Mouse (Mus musculus): ENCODE measurements at regions not wholly inside any gene's neighbourhood (a gene's known extent, or its start where the extent isn't known, plus 50 kb on each side); places are given as distances from the start of the nearest gene placed in this dataset.

GRCm38 (mm10) chr9:67115991-67116390, 66.8 kb upstream of the Tpm1 start:
- Histone ChIP-seq H3K27me3 (ENCODE audit: control insufficient read depth, insufficient read depth, insufficient read length) (no peaks in the 10 kb centered on the region), H3K4me3 (no peak overlapping the region), H3K79me2 (ENCODE audit: control insufficient read depth, insufficient read depth) (no peaks in the 10 kb centered on the region), H3K4me2 (ENCODE audit: low read depth) (peak overlapping the region; percentile 39), H3K36me3 (ENCODE audit: control insufficient read depth, insufficient read depth) (no peaks in the 10 kb centered on the region), H3ac (ENCODE audit: control insufficient read depth, insufficient read length) (no peak overlapping the region)
- TF ChIP-seq POLR2A (IDR thresholded peaks at IDR 0.05; ENCODE audit: insufficient read length, low read depth) (no peak), POLR2AphosphoS2 (IDR thresholded peaks at IDR 0.05; ENCODE audit: insufficient read length, low read depth) (no peak), MAX (IDR thresholded peaks at IDR 0.05; ENCODE audit: low read depth) (no peak), TCF3 (IDR thresholded peaks at IDR 0.05; ENCODE audit: insufficient read length, low read depth) (no peak), TCF12 (IDR thresholded peaks at IDR 0.05; ENCODE audit: insufficient read depth, poor library complexity, severe bottlenecking) (no peak), USF1 (IDR thresholded peaks at IDR 0.05; ENCODE audit: low read depth) (no peak), SRF (IDR thresholded peaks at IDR 0.05; ENCODE audit: control insufficient read depth, insufficient read length, low read depth) (no peak), CEBPB (IDR thresholded peaks at IDR 0.05; ENCODE audit: insufficient read depth, poor library complexity, severe bottlenecking) (no peak), MYOD1 (IDR thresholded peaks at IDR 0.05; ENCODE audit: control insufficient read depth in 1 of 3, insufficient read length in 2 of 3, low read depth in 2 of 3) (no peak)

- Histone ChIP-seq H3K36me3 (ENCODE audit: control insufficient read depth, insufficient read depth) (no peaks in the 10 kb centered on the region), H3K79me2 (ENCODE audit: control insufficient read depth, insufficient read depth) (no peaks in the 10 kb centered on the region), H3K27me3 (ENCODE audit: control insufficient read depth, insufficient read depth, insufficient read length) (no peaks in the 10 kb centered on the region), H3K4me3 (no peak overlapping the region), H3ac (ENCODE audit: control insufficient read depth, insufficient read length) (no peak overlapping the region), H3K4me2 (ENCODE audit: low read depth) (no peak overlapping the region)
- TF ChIP-seq MAX (IDR thresholded peaks at IDR 0.05; ENCODE audit: low read depth) (no peak), REST (IDR thresholded peaks at IDR 0.05; ENCODE audit: insufficient read depth, insufficient read length) (no peak), MYOG (IDR thresholded peaks at IDR 0.05; ENCODE audit: control insufficient read depth in 1 of 3, insufficient read depth in 1 of 3, insufficient read length in 2 of 3, low read depth in 2 of 3) (peak; percentile 69 to 89 (median 74)), POLR2A (IDR thresholded peaks at IDR 0.05; ENCODE audit: insufficient read length, low read depth) (no peak), TCF12 (IDR thresholded peaks at IDR 0.05; ENCODE audit: insufficient read depth, poor library complexity, severe bottlenecking) (peak; percentile 75), TCF3 (IDR thresholded peaks at IDR 0.05; ENCODE audit: insufficient read length, low read depth) (peak; percentile 60), MYOD1 (IDR thresholded peaks at IDR 0.05; ENCODE audit: control insufficient read depth in 1 of 3, insufficient read length in 2 of 3, low read depth in 2 of 3) (peak; percentile 95 to 98 (median 97))
These were observed 64.9 kb upstream of the Tpm1 start for GRCm38 (mm10) chr9:67114099-67114498.

- TF ChIP-seq CEBPB (IDR thresholded peaks at IDR 0.05; ENCODE audit: insufficient read depth, poor library complexity, severe bottlenecking) = 0 out of 2 replicates have a peak, but pooled peaks have one; percentile 32
- TF ChIP-seq MAX (IDR thresholded peaks at IDR 0.05; ENCODE audit: low read depth) = no peak
- no peak for TF ChIP-seq SRF (IDR thresholded peaks at IDR 0.05; ENCODE audit: control insufficient read depth, insufficient read length, low read depth)
- H3K4me2 ChIP-seq (ENCODE audit: low read depth) = no peak overlapping the region
- H3K36me3 ChIP-seq (ENCODE audit: control insufficient read depth, insufficient read depth) = no peaks in the 10 kb centered on the region
- no peak overlapping the region for H3K4me3 ChIP-seq
- no peak overlapping the region for H3ac ChIP-seq (ENCODE audit: control insufficient read depth, insufficient read length)
- no peaks in the 10 kb centered on the region for H3K27me3 ChIP-seq (ENCODE audit: control insufficient read depth, insufficient read depth, insufficient read length)
- no peaks in the 10 kb centered on the region for H3K79me2 ChIP-seq (ENCODE audit: control insufficient read depth, insufficient read depth)
These were observed 62.8 kb upstream of the Tpm1 start for GRCm38 (mm10) chr9:67111836-67112584.

- Histone ChIP-seq H3K4me3 (no peak overlapping the region), H3K4me2 (ENCODE audit: low read depth) (no peak overlapping the region), H3K79me2 (ENCODE audit: control insufficient read depth, insufficient read depth) (no peaks in the 10 kb centered on the region), H3K27me3 (ENCODE audit: control insufficient read depth, insufficient read depth, insufficient read length) (no peaks in the 10 kb centered on the region), H3ac (ENCODE audit: control insufficient read depth, insufficient read length) (no peak overlapping the region), H3K36me3 (ENCODE audit: control insufficient read depth, insufficient read depth) (no peaks in the 10 kb centered on the region)
- TF ChIP-seq USF1 (IDR thresholded peaks at IDR 0.05; ENCODE audit: low read depth) = no peak
- no peak for TF ChIP-seq MYOD1 (IDR thresholded peaks at IDR 0.05; ENCODE audit: control insufficient read depth in 1 of 3, insufficient read length in 2 of 3, low read depth in 2 of 3)
- no peak for TF ChIP-seq MYOG (IDR thresholded peaks at IDR 0.05; ENCODE audit: control insufficient read depth in 1 of 3, insufficient read depth in 1 of 3, insufficient read length in 2 of 3, low read depth in 2 of 3)
- no peak for TF ChIP-seq CEBPB (IDR thresholded peaks at IDR 0.05; ENCODE audit: insufficient read depth, poor library complexity, severe bottlenecking)
- TF ChIP-seq E2F4 (IDR thresholded peaks at IDR 0.05; ENCODE audit: insufficient read depth) = no peak
- no peak for TF ChIP-seq TCF12 (IDR thresholded peaks at IDR 0.05; ENCODE audit: insufficient read depth, poor library complexity, severe bottlenecking)
- no peak for TF ChIP-seq MAX (IDR thresholded peaks at IDR 0.05; ENCODE audit: low read depth)
- TF ChIP-seq POLR2AphosphoS2 (IDR thresholded peaks at IDR 0.05; ENCODE audit: insufficient read length, low read depth) = no peak
These were observed 58.7 kb upstream of the Tpm1 start for GRCm38 (mm10) chr9:67107938-67108337.

GRCm38 (mm10) chr9:67105867-67106266, 56.7 kb upstream of the Tpm1 start:
- no peaks in the 10 kb centered on the region for H3K79me2 ChIP-seq (ENCODE audit: control insufficient read depth, insufficient read depth)
- no peak overlapping the region for H3ac ChIP-seq (ENCODE audit: control insufficient read depth, insufficient read length)
- no peaks in the 10 kb centered on the region for H3K27me3 ChIP-seq (ENCODE audit: control insufficient read depth, insufficient read depth, insufficient read length)
- no peak for TF ChIP-seq REST (IDR thresholded peaks at IDR 0.05; ENCODE audit: insufficient read depth, insufficient read length)
- peak in 2 of 3 experiments; percentile 1 to 32 for TF ChIP-seq MYOD1 (IDR thresholded peaks at IDR 0.05; ENCODE audit: control insufficient read depth in 1 of 3, insufficient read length in 2 of 3, low read depth in 2 of 3)
- TF ChIP-seq MYOG (IDR thresholded peaks at IDR 0.05; ENCODE audit: control insufficient read depth in 1 of 3, insufficient read depth in 1 of 3, insufficient read length in 2 of 3, low read depth in 2 of 3) = peak in 1 of 3 experiments; percentile 19
- H3K4me2 ChIP-seq (ENCODE audit: low read depth) = peak overlapping the region; percentile 70
- H3K4me3 ChIP-seq = no peak overlapping the region
- H3K36me3 ChIP-seq (ENCODE audit: control insufficient read depth, insufficient read depth) = no peaks in the 10 kb centered on the region
